Mouse (Mus musculus) hindbrain, postnatal 0 days (tissue): ENCODE data around the gene Rps6. TPM values are rescaled to one million over a fixed set of nuclear protein-coding genes. Genes with fewer than 3 reads are reported as not detected.

ENCODE experiments used
- ATAC-seq: fragments of 200-750 bp; cut with Nextera tagmentation; 2 replicates; pipeline ENCODE4 v1.8.0; 2017; ENCODE audit warnings: mild to moderate bottlenecking, moderate TSS enrichment, moderate library complexity
- DNase-seq: peaks from one replicate; pipeline ENCODE4 v3.0.0-alpha.2; 2015; ENCODE audit warnings: low spot score
- H3K27ac ChIP-seq: fragments of 300-500 bp; sonication (generic); 2 replicates; pipeline ENCODE4 v1.5.1; 2014; ENCODE audit warnings: mild to moderate bottlenecking
- H3K27me3 ChIP-seq: fragments of 300-500 bp; sonication (generic); 2 replicates; pipeline ENCODE4 v1.6.1; 2014; ENCODE audit warnings: low read length, mixed read lengths; ENCODE audit not compliant: insufficient read depth
- H3K36me3 ChIP-seq: fragments of 300-500 bp; sonication (generic); 2 replicates; pipeline ENCODE4 v1.6.1; 2014; ENCODE audit warnings: low read length, mixed read lengths; ENCODE audit not compliant: insufficient read depth
- H3K4me1 ChIP-seq: fragments of 300-500 bp; sonication (generic); 2 replicates; pipeline ENCODE4 v1.6.1; 2014; ENCODE audit warnings: antibody characterized with exemption, low read length, mixed read lengths; ENCODE audit not compliant: insufficient read depth
- H3K4me2 ChIP-seq: fragments of 300-500 bp; sonication (generic); 2 replicates; pipeline ENCODE4 v1.6.1; 2014; ENCODE audit warnings: low read depth, mild to moderate bottlenecking, low read length, moderate library complexity, mixed read lengths
- H3K4me3 ChIP-seq: fragments of 300-500 bp; sonication (generic); 2 replicates; pipeline ENCODE4 v1.5.1; 2014; ENCODE audit warnings: low read length
- H3K9ac ChIP-seq: fragments of 300-500 bp; sonication (generic); replicated peaks from 2 replicates; pipeline ENCODE4 v1.6.1; 2014; ENCODE audit warnings: mild to moderate bottlenecking, low read length, moderate library complexity, mixed read lengths
- H3K9me3 ChIP-seq: fragments of 300-500 bp; sonication (generic); 2 replicates; pipeline ENCODE4 v1.6.1; 2016; ENCODE audit warnings: low read length, mixed read lengths
- CTCF ChIP-seq: IDR thresholded peaks from 2 replicates; pipeline ENCODE4 v1.5.1; 2016; ENCODE audit warnings: antibody characterized with exemption, control low read depth, low read depth
- WGBS: fragments of 180-500 bp; shearing (Covaris S2); extraction: QIAGEN DNeasy Blood & Tissue Kit; methylation state at CpG from one replicate; pipeline ENCODE4 v1.1.7; 2014; 5-methylcytosine and 5-hydroxymethylcytosine counted together
- polyA plus RNA-seq: library from polyadenylated mRNA; unstranded; fragments of >200 nt; fragmentation: Nextera tagmentation; extraction: Ambion mirVana; gene quantifications from 2 replicates; pipeline ENCODE4 v1.2.1, GENCODE M21; 2015
- total RNA-seq: library from RNA; depleted of rRNA; stranded (reverse); fragments of >200 nt; gene quantifications from 2 replicates; pipeline ENCODE4 v1.2.3, GENCODE M21; 2014

The Rps6 gene
- total and polyA plus RNA-seq, 2 experiments from 2014 or later: 338 to 805 TPM

- Histone ChIP-seq H3K4me2 (no peak overlapping the region), H3K36me3 (no peaks in the 10 kb centered on the region), H3K9me3 (no peaks in the 10 kb centered on the region), H3K27ac (no peak overlapping the region), H3K9ac (no peak overlapping the region), H3K4me1 (no peaks in the 10 kb centered on the region), H3K27me3 (no peaks in the 10 kb centered on the region), H3K4me3 (no peak overlapping the region)
- ATAC-seq: no peak
- WGBS: 47% methylated on average over 4 of the region's 4 CpGs
- no peak for TF ChIP-seq CTCF
- no peak for DNase-seq
Observed at GRCm38 (mm10) chr4:86873072-86873471, 15.9 kb upstream of the Rps6 start.

GRCm38 (mm10) chr4:86871988-86872387 lies 14.8 kb upstream of the Rps6 start:
- TF ChIP-seq CTCF: no peak
- no peak for ATAC-seq
- Histone ChIP-seq H3K27me3 (no peaks in the 10 kb centered on the region), H3K4me3 (no peak overlapping the region), H3K4me1 (no peaks in the 10 kb centered on the region), H3K27ac (no peak overlapping the region), H3K9ac (no peak overlapping the region), H3K4me2 (no peak overlapping the region), H3K9me3 (no peaks in the 10 kb centered on the region), H3K36me3 (no peaks in the 10 kb centered on the region)
- no peak for DNase-seq

DNA sequence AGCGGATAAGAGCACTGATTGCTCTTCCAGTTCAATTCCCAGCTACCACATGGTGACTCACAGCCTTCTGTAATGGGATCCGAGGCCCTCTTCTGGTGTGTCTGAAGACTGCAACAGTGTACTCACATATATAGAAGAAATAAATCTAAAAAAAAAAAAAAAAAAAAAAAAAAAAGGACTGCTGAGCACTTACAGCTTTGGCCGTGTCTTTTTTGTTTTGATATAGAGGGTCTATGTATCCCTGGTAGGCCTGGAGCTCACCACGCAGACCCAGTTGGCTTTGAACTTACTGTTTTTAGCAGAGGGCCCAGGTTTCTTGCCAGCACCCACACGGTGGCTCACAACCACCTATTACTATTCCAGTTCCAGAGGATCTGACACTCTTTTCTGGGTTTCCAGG lies 6.9 kb upstream of the Rps6 start:
- Histone ChIP-seq H3K27me3 (no peaks in the 10 kb centered on the region), H3K36me3 (no peaks in the 10 kb centered on the region), H3K4me2 (no peak overlapping the region), H3K4me3 (no peak overlapping the region), H3K4me1 (no peaks in the 10 kb centered on the region), H3K9ac (no peak overlapping the region), H3K27ac (no peak overlapping the region), H3K9me3 (no peaks in the 10 kb centered on the region)
- no peak for TF ChIP-seq CTCF
- ATAC-seq (no peak), DNase-seq (no peak)
- 82% methylated on average over 5 of the region's 5 CpGs for WGBS

GRCm38 (mm10) chr4:86858070-86858440 lies 843 bp upstream of the Rps6 start:
- H3K4me2 ChIP-seq: peak overlapping the region; percentile 76
- DNase-seq (peak; percentile 28), ATAC-seq (no peak)
- peak overlapping the region; percentile 87 for H3K4me3 ChIP-seq
- peak overlapping the region; percentile 97 for H3K9ac ChIP-seq
- 52% methylated on average over 12 of the region's 12 CpGs for WGBS
- no peaks in the 10 kb centered on the region for H3K9me3 ChIP-seq
- peak overlapping the region; percentile 97 for H3K27ac ChIP-seq
- no peak for TF ChIP-seq CTCF
- H3K36me3 ChIP-seq: peaks cover 12% of the 10 kb centered on the region; the same call in 1 of the 2 replicates
- no peaks in the 10 kb centered on the region for H3K27me3 ChIP-seq
- no peaks in the 10 kb centered on the region for H3K4me1 ChIP-seq

DNA sequence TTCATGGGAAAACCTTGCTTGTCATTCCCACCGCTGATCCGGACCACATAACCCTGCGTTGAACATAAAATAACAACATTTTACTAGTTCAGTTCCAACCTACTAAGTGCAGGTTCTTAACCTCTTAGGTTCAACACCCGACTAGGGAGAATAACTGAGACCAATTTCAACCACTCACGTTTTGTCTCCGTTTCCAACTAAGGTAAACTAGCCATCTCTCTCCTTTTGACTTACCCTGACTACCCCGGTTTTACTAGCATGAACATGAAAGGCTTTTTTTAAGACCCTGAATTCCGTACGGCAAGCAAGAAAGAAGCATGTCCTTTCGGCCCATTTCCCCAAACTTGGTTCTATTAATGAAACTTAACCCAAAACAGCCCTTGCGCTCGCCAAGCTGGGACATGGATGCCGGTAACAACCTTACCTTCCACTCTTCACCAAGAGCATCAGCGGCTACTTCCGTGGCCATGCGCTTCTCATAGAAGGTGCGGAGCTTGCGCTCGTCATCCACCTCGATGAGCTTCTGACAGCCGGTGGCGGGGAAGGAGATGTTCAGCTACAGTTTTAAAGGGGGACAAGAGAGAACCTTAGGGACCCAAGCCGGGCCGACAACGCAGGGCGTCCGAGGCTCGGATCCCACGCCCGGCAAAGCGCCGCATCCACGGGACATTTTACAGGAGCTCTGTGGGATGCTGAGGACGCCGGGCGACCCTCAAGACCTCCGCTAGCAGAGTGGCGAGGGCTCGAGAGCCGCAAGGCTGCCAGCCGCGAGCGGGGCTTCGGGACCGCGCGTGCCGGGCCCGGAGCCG lies 704 bp downstream of the Rps6 start:
- ATAC-seq (no peak), DNase-seq (no peak)
- Histone ChIP-seq H3K27me3 (no peaks in the 10 kb centered on the region), H3K4me1 (no peaks in the 10 kb centered on the region), H3K27ac (peak overlapping the region; percentile 97), H3K9me3 (no peaks in the 10 kb centered on the region), H3K36me3 (peaks cover 21% of the 10 kb centered on the region; the same call in 1 of the 2 replicates), H3K4me2 (peak overlapping the region; percentile 70), H3K9ac (peak overlapping the region; percentile 97), H3K4me3 (peak overlapping the region; percentile 87)
- TF ChIP-seq CTCF: no peak
- 1% methylated on average over 50 of the region's 50 CpGs for WGBS

DNA sequence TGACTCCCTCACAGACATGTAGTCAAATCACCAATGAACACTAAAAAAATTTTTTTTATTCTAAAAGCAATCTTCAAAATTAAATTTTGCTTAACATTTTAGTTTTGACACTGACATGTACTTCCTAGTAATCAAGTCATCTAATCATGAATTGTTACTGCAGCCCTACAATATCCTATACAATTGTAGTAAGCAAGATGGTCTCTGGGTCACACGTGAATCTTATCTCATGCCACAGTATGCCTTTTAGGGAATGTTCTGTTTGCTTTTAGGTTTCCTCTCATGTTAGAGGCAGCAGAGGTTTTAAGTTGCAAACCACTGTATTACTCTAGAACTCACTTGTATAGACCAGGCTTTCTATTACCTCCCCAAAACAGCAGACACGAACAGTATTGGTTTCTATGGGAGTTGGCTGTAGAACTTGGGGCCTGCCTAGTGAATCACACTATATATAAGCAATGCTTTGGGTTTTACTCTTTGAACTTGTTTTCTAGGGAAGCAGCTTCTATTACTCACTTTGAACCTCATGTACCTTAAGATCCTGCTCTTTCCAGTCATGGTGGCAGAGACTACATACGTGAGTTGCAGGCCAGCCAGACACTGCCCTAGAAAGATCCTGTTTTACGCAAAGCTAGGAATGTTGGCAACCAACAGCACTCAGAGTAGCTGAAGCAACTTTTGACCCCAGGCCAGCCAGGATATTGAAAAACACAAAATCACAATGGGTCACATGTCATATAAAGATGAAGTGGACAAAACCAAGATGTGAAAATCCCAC lies 4.2 kb downstream of the Rps6 start:
- DNase-seq (no peak), ATAC-seq (no peak)
- peaks cover 21% of the 10 kb centered on the region; the same call in 1 of the 2 replicates for H3K36me3 ChIP-seq
- no peak overlapping the region for H3K27ac ChIP-seq
- no peaks in the 10 kb centered on the region for H3K9me3 ChIP-seq
- H3K4me1 ChIP-seq: no peaks in the 10 kb centered on the region
- no peak overlapping the region for H3K4me3 ChIP-seq
- no peak overlapping the region for H3K4me2 ChIP-seq
- no peak overlapping the region for H3K9ac ChIP-seq
- no peak for TF ChIP-seq CTCF
- no peaks in the 10 kb centered on the region for H3K27me3 ChIP-seq
- 88% methylated on average over 4 of the region's 4 CpGs for WGBS

- Histone ChIP-seq H3K4me3 (no peak overlapping the region), H3K36me3 (peaks cover 21% of the 10 kb centered on the region; the same call in 1 of the 2 replicates), H3K27ac (no peak overlapping the region), H3K4me2 (no peak overlapping the region), H3K9me3 (no peaks in the 10 kb centered on the region), H3K4me1 (no peaks in the 10 kb centered on the region), H3K27me3 (no peaks in the 10 kb centered on the region), H3K9ac (no peak overlapping the region)
- no peak for ATAC-seq
- 78% methylated on average over 3 of the region's 3 CpGs for WGBS
- TF ChIP-seq CTCF: no peak
- no peak for DNase-seq
Observed at GRCm38 (mm10) chr4:86852018-86852417, 5.2 kb downstream of the Rps6 start.
